Mouse (Mus musculus) right cerebral cortex, postnatal 10 days (tissue): Measurements from ENCODE around the gene Rfx5.
"Not testable (repeated sequence)": the region's sequence is repeated elsewhere in the genome, so short reads cannot be mapped to it uniquely, and the experiment has no call there.

Experiments
- DNase-seq, 2 experiments: peaks; one replicate each; pipeline ENCODE4 v3.0.0; 2021; ENCODE audit warnings: low spot score in 2 of 2

The Rfx5 gene

DNA sequence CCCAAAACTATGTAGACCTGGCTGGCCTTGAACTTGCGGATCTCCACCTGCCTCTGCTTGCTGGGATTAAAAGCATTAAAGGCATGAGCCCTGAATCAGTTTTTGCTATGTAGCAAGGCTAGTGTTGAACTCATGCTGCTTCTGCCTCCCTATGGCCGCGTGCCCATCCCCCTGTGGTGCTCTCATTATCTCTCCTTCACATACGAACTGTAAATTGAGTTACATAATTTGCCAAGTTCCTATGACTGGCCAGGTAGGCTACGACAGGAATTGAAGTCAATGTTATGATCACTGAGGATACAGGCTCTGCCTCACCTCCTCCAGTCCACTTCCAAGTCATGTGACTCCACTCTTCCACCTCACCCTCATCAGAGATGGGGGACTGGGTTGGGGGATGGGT lies 17.7 kb upstream of the Rfx5 start:
- not testable (repeated sequence) for DNase-seq

DNA sequence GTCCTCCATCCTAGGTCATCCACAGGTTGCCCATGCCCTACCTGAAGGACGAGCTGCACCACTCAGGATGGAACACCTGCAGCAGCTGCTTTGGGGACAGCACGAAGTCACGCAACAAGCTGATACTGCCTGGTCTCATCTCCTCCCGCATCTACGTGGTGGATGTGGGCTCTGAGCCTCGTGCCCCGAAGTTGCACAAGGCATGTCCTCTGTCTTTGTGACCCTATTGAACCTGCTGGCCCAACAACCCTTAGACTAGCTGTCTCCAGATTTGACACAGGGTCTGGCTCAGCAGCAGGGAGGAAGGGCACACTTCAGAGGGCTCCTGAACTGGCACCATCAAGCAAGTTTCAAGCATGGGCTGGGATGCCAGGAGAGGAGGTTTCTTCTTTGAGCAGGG lies 16.7 kb upstream of the Rfx5 start:
- DNase-seq, result not testable (repeated sequence)

DNA sequence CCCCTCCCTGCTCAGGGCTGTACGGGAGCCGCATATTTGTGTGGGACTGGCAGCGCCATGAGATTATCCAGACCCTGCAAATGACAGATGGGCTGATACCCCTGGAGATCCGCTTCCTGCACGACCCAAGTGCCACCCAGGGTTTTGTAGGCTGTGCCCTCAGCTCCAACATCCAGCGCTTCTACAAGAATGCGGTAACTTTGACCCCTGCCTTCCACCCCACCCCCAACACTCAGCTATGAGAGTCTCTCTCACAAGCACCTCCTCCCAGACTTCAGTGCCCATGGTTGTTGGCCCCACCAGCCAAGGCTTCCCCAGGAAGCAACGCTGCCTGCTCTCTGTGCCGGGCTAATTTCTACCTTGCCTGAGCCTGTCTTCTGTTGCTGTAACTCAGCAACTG lies 13.8 kb upstream of the Rfx5 start:
- not testable (repeated sequence) for DNase-seq

DNA sequence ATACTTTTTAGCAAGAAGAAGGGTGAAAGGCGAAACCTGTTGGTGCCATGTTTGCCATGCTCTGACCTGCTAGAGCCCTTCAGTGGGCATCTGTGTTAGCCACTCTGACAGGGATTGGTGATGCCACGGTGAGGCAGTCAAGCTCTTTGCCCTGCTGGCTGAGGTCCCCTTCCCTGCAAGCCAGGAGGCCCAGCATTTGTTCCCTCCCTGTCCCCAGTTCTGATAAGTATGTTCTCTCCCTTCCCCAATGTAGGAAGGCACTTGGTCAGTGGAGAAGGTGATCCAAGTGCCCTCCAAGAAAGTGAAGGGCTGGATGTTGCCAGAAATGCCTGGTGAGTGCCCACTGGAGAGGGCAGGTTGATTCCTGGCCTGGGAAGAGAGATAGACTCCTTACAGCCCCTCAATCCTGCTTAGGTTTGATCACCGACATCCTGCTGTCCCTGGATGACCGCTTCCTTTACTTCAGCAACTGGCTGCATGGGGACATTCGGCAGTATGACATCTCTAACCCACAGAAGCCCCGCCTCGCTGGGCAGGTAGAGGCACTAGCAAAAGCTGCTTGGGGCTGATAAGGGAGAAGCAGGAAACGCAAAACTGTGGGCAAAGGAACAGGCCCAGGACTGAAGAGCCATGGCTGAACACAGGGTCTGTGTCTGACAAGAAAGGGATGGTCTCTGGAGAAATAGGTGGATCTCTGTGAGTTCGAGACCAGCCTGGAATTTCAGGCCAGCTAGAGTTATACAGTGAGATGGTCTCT lies 11.5 kb upstream of the Rfx5 start:
- not testable (repeated sequence) for DNase-seq

DNA sequence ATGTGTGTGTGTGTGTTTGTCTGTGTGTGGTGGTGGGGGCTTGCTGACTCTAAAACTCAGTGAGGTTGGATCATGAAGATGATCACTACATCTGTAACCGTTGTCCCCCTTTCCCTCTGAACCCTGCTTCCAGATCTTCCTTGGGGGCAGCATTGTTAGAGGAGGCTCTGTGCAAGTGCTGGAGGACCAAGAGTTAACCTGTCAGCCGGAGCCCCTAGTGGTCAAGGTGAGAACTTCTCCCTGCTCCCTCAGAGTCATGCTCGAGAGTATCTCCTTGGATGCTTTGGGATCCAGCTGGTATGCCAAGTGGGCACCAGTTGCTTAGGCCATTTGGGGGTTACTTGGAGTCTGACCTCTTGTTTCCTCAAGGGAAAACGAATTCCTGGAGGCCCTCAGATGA lies 10.2 kb upstream of the Rfx5 start:
- not testable (repeated sequence) for DNase-seq

DNA sequence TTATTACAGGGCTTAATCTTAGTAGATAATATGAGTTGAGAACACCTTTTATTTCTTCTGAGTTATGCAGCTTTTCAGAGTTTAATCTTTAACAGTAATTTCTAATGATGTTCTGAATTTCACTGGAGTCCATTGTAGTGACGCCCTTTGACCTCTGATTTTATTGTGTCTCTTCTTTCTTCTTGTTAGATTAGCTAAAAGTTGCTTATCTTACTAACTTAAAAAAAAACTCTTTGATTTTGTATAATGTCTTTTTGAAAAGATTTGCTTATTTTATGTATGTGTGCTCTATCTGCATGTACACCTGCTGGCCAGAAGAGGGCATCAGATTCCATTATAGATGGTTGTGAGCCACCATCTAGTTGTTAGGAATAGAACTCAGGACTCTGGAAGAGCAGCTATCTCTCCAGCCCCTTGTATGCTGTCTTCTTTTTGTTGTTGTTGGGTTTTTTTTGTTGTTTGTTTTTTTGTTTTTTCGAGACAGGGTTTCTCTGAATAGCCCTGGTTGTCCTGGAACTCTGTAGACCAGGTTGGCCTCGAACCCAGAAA lies 5.7 kb upstream of the Rfx5 start:
- DNase-seq, result no peak

DNA sequence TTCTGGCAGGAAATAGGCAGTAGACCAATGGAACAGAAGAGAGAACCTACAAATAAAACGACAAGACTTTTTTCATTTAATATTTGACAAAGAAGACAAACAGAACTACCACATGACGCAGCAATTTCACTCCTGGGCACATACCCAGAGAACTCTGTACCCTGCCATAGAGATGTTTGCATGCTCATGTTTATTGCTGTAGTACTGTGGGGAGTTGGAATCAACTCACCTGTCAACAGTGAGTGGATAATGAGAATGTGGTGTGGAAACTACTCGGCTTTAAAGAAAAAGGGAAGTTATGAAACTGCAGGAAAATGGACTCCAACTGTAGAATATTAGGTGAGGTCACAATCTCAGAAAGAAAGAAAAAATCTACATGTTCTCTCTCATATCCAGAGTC lies 4.2 kb upstream of the Rfx5 start:
- no peak for DNase-seq

DNA sequence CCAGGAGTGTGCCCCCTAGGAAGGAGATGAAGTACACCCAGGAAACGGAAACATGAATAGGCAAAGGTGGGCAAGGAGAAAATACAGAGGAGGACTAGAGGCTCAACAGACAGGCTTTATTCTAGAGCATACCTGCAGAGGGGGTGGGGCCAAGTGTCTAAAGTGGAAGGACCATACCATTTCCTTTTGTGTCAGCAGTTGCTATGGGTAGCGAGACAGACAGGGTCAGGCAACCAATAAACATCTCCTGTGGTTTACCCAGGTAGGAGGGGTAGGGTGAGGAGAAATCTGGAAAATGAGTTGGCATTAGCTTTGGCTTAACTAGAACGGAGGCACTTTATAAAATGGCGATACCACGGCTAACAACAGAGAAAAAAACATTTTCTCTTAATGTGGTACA lies 1.1 kb upstream of the Rfx5 start:
- peak in 1 of 2 experiments; percentile 59 for DNase-seq

DNA sequence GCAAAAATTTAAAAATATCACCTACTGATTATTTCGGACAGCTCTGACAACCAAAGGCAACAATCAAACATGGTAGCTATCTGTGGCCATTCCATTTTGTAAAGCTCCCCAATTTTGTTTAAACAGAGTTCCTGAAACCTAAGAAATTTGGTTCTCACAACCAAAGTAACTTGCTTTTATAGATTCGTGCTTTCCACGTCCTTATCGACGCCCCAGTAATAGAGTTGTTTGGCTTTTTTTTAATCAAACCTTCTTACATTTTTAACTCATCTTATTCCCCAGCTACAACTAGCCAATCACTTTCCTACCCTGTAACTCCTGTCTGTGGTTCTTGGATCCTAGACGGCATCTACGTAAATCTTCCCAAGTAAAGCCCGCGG lies 501 bp upstream of the Rfx5 start:
- no peak for DNase-seq

DNA sequence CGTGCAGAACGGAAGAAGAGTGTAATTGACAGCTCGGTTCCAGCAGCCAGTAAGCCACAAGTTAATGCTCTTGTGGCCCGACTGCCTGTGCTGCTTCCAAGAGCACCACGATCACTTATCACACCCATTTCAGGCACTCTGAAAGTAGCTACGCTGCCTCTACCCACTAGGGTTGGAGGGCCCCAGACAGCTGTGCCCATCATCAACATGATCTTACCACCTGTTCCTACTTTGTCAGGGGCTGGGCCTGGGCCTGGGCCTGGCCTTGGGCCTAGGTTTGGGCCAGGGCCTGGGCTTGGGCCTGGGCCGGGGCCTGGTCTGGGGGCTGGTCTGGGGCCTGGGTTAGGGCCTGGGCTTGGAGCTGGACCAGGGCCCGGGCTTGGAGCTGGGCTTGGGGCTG lies 4.4 kb downstream of the Rfx5 start:
- no peak for DNase-seq

DNA sequence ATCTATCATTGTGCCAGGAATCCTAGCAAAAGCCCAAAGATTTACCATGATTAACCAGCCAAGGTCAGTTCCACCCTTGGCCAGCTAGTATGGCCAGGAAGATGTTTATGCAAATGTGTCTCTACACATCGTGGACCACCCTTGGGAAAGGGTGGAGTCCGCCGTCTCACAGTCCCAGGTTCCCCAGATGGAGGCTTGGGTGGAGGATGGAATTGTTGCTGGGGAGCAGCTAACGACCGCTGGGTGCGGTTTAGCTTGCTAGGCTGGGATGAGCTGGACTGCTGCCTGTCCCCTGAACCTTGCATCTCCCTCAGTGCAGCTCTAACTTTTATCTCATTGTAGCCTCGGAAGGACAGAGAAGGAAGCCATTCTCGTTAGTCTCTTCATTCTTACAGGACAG lies 6.0 kb downstream of the Rfx5 start:
- no peak for DNase-seq

DNA sequence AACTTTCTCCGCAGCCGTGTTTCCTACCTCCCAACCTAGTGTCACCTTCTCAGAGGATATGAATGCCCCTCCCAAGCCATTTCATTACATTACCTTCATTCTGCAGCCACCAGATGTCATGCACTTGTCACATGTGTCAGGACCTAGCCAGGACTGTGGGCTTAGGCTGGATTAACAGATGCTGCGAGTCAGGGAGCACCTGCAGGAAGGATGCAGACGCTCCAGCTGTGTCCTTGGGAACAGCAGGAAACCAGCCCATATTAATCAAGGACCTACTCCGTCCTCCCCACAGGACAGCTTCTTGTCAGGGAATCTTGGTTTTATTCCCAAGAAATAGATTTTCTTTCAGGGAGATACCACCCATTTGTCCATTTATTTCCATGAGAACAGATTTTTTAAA lies 6.4 kb downstream of the Rfx5 start:
- DNase-seq, result no peak

DNA sequence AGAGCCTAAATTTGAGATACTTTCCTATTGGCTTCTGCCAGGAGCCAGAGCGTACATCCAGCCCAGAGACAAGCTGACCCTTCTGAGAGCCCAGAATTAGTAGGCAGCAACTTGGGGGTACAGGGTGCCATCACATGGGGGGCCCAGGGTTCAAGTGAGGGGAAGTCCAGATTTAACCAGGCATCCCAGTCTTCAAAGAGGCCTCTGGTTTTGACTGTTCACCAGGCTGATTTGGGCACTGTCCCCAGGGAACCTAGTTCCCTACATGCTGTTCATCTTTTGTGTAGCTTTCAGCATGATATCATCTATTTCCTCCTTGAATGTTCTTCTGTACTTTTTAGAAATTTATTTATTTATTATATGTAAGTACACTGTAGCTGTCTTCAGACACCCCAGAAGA lies 11.1 kb downstream of the Rfx5 start:
- DNase-seq, result no peak

DNA sequence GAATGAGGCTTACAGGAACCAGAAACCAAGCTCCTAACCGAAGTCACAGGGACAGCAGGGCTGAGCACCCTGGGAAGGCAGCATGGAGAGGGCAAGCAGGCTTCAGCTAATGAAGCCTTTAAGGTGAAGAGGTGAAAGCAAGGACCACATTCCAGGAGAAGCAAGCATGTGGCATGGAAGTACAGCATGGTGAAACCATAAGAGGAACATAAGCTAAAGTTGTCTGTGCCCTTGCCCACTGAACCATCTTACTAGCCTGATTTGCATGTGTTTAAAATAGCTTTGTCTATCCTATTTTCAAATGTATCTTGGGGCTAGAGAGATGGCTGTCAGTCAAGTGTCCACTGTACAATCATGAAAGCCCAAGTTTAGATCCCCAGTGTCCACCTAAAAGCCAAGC lies 12.0 kb downstream of the Rfx5 start:
- DNase-seq, result no peak

DNA sequence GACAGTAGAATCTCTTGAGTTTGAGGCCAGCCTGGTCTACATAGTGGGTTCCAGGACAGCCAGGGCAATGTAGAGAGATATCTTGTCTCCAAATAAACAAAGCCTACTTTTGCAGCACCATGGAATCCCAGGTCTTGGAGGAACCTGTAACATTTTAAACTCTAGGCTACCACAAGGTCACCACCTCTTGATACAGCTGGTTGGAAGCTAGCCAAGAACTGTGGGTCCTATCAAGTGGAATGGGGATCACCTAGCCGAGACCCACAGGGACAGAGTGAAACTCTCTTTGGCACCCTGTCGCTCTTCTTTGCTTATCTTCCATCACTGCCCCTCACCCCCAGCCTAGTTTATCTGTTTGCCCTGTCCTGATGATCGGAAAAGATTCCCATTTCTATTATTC lies 18.7 kb downstream of the Rfx5 start:
- DNase-seq, result no peak

DNA sequence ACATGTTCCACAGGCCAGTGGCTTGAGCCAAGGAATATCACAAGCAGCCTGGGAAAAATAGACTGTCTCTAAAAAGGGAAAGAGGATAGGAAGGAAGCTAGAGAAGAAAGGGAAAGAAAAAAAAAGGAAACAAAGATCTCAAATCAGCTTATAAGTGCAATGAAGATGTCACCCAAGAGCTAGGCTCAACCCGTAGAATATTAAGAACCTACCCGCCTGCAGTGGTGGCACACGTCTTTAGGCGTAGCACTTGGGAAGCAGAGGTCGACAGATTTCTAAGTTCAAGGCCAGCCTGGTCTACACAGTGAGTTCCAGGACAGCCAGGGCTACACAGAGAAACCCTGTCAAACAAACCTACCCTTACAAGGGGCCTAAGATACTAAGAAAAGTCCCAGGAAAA lies 19.7 kb downstream of the Rfx5 start:
- DNase-seq, result no peak

DNA sequence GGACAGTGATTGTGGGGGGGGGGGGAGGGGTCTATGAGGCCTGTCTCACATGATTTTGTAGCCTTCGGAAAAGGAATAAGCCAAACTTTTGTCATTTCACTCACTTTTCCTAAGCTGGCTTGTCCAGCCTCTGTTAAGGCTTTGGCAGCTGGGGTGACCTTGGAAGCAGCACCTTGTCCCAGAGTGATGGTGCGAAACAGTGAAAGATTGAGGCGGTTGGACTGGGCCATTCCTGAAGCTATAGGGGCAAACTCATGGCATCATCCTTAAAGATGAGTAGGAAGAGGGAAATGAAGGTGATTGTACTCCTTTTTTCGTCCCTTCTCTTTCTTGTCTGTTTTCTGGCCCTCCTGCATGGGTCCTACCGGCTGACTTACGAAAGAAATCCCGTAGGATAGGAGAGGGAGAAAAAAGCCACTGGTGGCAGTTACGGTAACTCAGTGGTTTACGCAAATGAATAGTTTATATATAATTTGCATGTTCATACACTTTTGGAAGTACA lies 20.2 kb downstream of the Rfx5 start:
- no peak for DNase-seq

DNA sequence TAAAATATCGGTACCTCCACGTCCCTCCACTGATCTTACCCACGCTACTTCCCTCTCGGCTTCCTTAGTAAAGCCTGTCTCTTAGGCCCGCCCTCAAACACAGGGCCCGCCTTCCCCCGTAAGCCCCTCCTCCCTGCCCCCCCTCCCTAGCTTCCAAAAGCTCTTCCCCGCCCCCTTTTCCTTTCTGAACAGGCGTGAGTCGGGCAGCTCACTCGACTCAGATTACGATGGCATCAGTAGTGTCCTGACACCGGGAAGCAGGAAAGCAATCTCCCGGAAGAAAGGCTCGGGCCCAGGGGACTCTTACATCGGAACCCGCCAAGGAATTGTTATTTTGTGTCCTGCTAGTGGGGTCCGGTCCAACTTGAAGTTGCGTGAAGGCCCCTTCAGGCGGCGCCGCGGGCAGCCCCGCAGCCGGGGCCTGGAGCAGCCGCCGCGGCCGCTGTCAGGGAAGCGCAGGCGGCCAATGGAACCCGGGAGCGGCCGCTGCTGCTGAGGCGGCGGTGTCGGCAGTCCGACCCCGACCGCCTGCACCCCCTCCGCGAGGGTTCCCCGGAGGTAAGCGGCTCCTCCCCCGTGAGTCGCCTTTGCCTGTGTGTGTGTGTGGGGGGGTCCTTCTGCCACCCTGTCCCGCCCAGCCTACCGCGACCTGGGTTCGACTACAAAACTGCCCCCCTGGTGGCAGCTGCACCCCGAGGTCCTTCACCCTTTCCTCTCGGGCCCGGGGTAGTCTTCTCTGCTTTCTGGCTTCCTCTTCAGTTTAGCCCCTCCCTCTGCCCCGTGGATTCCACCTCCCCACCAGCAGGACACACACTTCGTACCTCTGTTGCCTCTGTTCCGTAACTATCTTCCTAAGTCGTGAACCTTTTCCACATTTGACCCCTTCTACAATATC lies 20.9 kb downstream of the Rfx5 start, which contains the start of gene Pi4kb:
Pi4kb (plus strand) TSS at position 204 of the 895 bp plus-strand sequence.
- peak; percentile 85 to 87 for DNase-seq

DNA sequence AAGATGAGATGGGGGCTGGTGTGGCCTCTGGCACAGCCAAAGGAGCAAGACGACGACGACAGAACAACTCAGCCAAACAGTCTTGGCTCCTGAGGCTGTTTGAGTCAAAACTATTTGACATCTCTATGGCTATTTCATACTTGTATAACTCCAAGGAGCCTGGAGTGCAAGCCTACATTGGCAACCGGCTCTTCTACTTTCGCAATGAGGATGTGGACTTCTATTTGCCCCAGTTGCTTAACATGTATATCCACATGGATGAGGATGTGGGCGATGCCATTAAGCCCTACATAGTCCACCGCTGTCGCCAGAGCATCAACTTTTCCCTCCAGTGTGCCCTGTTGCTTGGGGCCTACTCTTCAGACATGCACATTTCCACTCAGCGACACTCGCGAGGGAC lies 30.4 kb downstream of the Rfx5 start:
- no peak for DNase-seq

DNA sequence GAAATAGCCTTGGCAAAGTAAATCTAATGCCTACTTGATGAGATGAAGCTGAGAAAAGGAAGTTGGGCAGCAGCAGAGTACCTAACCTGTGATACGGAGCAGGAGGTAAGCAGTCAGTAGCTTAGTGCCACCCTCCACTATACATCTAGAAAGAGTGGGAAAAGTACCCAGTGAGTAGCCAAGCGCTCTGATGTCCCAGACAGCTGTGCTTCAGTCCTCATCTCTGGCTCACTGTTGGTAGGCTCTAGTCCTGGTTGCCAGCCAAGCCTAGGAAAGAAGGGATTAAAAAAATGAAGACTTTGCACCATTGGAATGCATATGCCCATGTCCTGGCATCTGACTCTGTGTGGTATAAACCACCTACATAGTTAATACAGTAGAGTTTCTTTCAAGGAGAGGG lies 31.6 kb downstream of the Rfx5 start:
- no peak for DNase-seq

DNA sequence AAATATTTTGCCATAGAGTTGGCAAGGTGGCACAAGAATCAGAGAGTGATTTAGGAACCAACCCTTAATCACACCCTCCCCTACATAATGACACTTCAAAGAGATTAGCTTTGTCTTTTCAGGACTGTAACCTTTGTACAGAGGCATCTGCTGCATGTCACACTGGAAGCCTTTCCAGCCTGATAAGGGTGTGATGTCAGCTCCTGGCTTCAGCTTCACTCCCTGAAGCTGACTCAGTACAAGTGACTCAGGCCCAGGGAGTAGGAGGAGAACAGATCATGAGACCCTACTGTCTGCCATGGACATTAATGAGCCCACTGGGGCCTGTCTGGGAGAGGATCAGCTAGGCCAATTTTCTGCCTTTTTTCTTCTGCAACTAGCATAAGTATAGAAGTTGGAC lies 33.7 kb downstream of the Rfx5 start:
- no peak for DNase-seq

DNA sequence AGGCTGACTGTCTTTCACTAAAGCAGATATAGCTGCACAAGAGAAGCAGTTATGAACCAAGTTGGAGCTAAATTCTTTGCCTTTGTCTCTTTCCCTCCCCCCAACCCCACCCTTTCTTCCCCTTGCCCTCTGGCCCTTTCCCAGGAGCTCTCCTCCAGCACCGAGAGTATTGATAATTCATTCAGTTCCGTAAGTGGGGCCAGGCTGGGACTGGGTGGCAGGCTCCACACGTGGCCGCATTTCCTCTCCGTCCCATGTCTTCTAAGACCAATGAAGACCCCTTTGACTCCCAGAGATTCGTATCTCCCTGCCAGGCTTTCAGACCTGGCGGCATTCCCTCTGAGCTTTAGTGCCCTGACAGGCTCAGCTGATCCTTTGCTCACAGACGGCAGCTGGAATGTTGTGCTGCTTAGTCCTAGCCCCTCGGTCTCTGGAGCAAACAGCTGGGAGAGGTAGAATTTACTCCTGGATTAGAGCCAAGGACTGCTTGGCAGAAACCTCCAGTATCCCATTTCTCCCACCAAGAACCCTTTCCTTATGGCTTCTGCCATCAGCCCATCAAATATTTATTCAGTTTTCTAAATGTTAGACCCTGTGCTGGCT lies 35.4 kb downstream of the Rfx5 start:
- DNase-seq, result no peak
